Mouse (Mus musculus) CD4-positive, CD25-positive, alpha-beta regulatory T cell (primary cell): Measurements from ENCODE around the gene Maged1. TPM values are rescaled to one million over a fixed set of nuclear protein-coding genes. Genes with fewer than 3 reads are reported as not detected.

Experiments
- polyA plus RNA-seq: library from polyadenylated mRNA; unstranded; fragments of 100-300 nt; shearing (Covaris generic); gene quantifications from one replicate; pipeline ENCODE4 v1.2.1, GENCODE M21; 2017

Maged1 gene
- 3.9 TPM for polyA plus RNA-seq

GRCm38 (mm10) chrX:94541918-94542355 is at the start of gene Maged1:
Gene Maged1 (minus strand): TSS chrX:94542143.

Other genes starting within 250 kb of the Maged1 start
- gene Fam90a1b, start 175.4 kb downstream of the Maged1 start, polyA plus RNA-seq: not detected
- gene Apoo, start 175.0 kb downstream of the Maged1 start, polyA plus RNA-seq: 17.5 TPM
- gene Gspt2, start 93.9 kb upstream of the Maged1 start, polyA plus RNA-seq: 0.23 TPM
- gene Zxdb, start 182.4 kb upstream of the Maged1 start, polyA plus RNA-seq: 5.8 TPM